Mouse (Mus musculus) heart, postnatal 0 days (tissue): ENCODE measurements at regions not wholly inside any gene's neighbourhood (a gene's known extent, or its start where the extent isn't known, plus 50 kb on each side); places are given as distances from the start of the nearest gene placed in this dataset.

Experiments
- CTCF ChIP-seq: IDR thresholded peaks from 2 replicates; pipeline ENCODE4 v1.5.1; 2016; ENCODE audit warnings: antibody characterized with exemption, control low read depth, low read depth
- EP300 ChIP-seq: IDR thresholded peaks from 2 replicates; pipeline ENCODE4 v1.6.1; 2016; ENCODE audit warnings: antibody characterized with exemption, low read depth

DNA sequence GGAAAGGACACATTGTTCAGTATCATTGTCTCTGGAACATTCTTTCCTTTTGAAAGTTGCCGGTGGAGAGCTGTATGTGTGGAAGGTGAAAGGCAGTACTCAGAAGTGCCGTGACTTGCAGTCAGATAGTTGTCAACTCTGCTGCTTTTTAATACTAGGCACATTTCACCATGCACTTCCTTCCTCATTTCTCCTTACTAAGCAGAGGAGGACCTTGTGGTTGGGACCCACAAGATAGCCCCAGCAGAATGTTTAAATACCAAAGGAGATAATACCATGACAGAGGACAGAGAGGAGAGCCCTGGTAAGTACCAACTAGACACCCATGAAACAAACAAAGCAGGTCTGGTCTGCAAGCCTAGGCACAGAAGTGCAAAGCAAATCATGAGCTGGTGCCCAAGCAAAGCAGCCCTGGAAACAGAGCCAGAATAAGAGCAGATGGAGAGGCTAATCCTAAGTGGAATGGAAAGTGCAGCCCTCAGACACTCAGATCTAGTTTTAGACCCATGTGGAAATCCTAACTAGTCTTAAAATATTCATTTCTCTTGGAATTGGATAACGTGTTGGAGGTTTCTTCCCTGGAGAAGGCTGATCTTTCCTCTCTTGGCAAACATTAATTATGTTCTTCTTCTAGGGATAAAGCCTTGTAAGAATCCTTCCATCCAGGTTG is 341.4 kb downstream of the Insc start:
- TF ChIP-seq CTCF (no peak), EP300 (no peak)
